Mouse (Mus musculus) heart, adult 18-20 months (tissue): ENCODE measurements around the gene 4930535I16Rik. TPM values are rescaled to one million over a fixed set of nuclear protein-coding genes. Genes with fewer than 3 reads are reported as not detected.

Experiments used
- DNase-seq, 2 experiments: peaks; one replicate each; pipeline ENCODE4 v3.0.0; 2021 to 2022; ENCODE audit warnings: mixed read lengths in 1 of 2
- total RNA-seq, 2 experiments: library from RNA; stranded (reverse); gene quantifications; 2 replicates each; pipeline ENCODE4 v1.2.3; 2021

Gene 4930535I16Rik
- total RNA-seq, 2 experiments from 2014 or later: not detected

GRCm38 (mm10) chr4:123905126-123905668 lies 12.6 kb downstream of the 4930535I16Rik start:
- no peak for DNase-seq

GRCm38 (mm10) chr4:123904333-123905125 lies 13.3 kb downstream of the 4930535I16Rik start, which contains the start of gene Mycbp:
Gene Mycbp (plus strand): TSS chr4:123904832.
- peak; percentile 100 for DNase-seq

GRCm38 (mm10) chr4:123903432-123903831 lies 14.4 kb downstream of the 4930535I16Rik start:
- no peak for DNase-seq

GRCm38 (mm10) chr4:123898696-123899095 lies 19.1 kb downstream of the 4930535I16Rik start:
- DNase-seq: peak; percentile 9 to 73

- DNase-seq: no peak
Observed at GRCm38 (mm10) chr4:123894295-123894694, 23.5 kb downstream of the 4930535I16Rik start.

- no peak for DNase-seq
Observed at GRCm38 (mm10) chr4:123893726-123894125, 24.1 kb downstream of the 4930535I16Rik start.

Other genes starting within 250 kb of the 4930535I16Rik start
- gene Macf1, start 233.7 kb downstream of the 4930535I16Rik start, total RNA-seq: 100 to 1,000 TPM; 224 to 229 TPM
- gene Ndufs5, start 199.8 kb downstream of the 4930535I16Rik start, total RNA-seq: 100 to 1,000 TPM; 457 to 469 TPM
- gene Akirin1, start 167.7 kb downstream of the 4930535I16Rik start, total RNA-seq: 10 to 100 TPM; 24.1 to 25.3 TPM
- not detected for gene Rhbdl2, start 130.1 kb downstream of the 4930535I16Rik start, total RNA-seq
- not detected for gene 4933427I04Rik, start 58.3 kb downstream of the 4930535I16Rik start, total RNA-seq
- gene Mycbp, start 13.2 kb downstream of the 4930535I16Rik start, total RNA-seq: 10 to 100 TPM; 24.6 to 26.3 TPM
- 10 to 100 TPM; 40.4 to 40.7 TPM for gene Rragc, start 576 bp downstream of the 4930535I16Rik start, total RNA-seq